Mouse (Mus musculus): ENCODE results near the gene Fam81a. TPM values are rescaled to one million over a fixed set of nuclear protein-coding genes. Genes with fewer than 3 reads are reported as not detected.
A peak's percentile ranks its signal among the peaks of the same experiment; 100 is the strongest.

Fam81a gene
- total and polyA plus RNA-seq, 2 experiments, result 0.57 to 2.5 TPM

GRCm38 (mm10) chr9:70168973-70169372, 26.6 kb upstream of the Fam81a start:
- Histone ChIP-seq H3K9ac (ENCODE audit: low read depth, low read length) (no peak overlapping the region), H3K27me3 (ENCODE audit: control insufficient read depth, insufficient read depth, low read length) (no peaks in the 10 kb centered on the region), H3K4me3 (ENCODE audit: insufficient read depth, low read depth, low read length) (no peak overlapping the region), H3K36me3 (ENCODE audit: control insufficient read depth, insufficient read depth, low read length) (no peaks in the 10 kb centered on the region), H3K79me2 (ENCODE audit: control insufficient read depth, insufficient read depth, low read length) (no peaks in the 10 kb centered on the region), H3K27ac (replicated peaks; ENCODE audit: insufficient read depth, low read depth, low read length) (no peak overlapping the region), H3K4me1 (ENCODE audit: control insufficient read depth, insufficient read depth, low read length) (no peaks in the 10 kb centered on the region)
- WGBS, result 89% methylated on average over 7 of the region's 7 CpGs
- no peak for TF ChIP-seq POLR2A (IDR thresholded peaks at IDR 0.05; ENCODE audit: extremely low read depth, insufficient read depth, low read length)
- peak; percentile 78 for TF ChIP-seq CTCF (IDR thresholded peaks at IDR 0.05; ENCODE audit: low read depth, low read length)
- DNase-seq (ENCODE audit: extremely low read depth, low read depth, low spot score), result no peak

- no peak overlapping the region for H3K27ac ChIP-seq (replicated peaks; ENCODE audit: insufficient read depth, low read depth, low read length)
- TF ChIP-seq CTCF (IDR thresholded peaks at IDR 0.05; ENCODE audit: low read depth, low read length) (no peak), POLR2A (IDR thresholded peaks at IDR 0.05; ENCODE audit: extremely low read depth, insufficient read depth, low read length) (no peak)
- no peaks in the 10 kb centered on the region for H3K36me3 ChIP-seq (ENCODE audit: control insufficient read depth, insufficient read depth, low read length)
- H3K4me3 ChIP-seq (ENCODE audit: insufficient read depth, low read depth, low read length), result no peak overlapping the region
- no peak overlapping the region for H3K9ac ChIP-seq (ENCODE audit: low read depth, low read length)
- H3K79me2 ChIP-seq (ENCODE audit: control insufficient read depth, insufficient read depth, low read length), result no peaks in the 10 kb centered on the region
- 72% methylated on average over 10 of the region's 10 CpGs for WGBS
- H3K4me1 ChIP-seq (ENCODE audit: control insufficient read depth, insufficient read depth, low read length), result no peaks in the 10 kb centered on the region
- no peaks in the 10 kb centered on the region for H3K27me3 ChIP-seq (ENCODE audit: control insufficient read depth, insufficient read depth, low read length)
- no peak for DNase-seq (ENCODE audit: extremely low read depth, low read depth, low spot score)
These were observed 17.7 kb upstream of the Fam81a start for GRCm38 (mm10) chr9:70160071-70160470.

- peaks cover 3% of the 10 kb centered on the region; the same call in 1 of the 2 replicates for H3K4me1 ChIP-seq (ENCODE audit: control insufficient read depth, insufficient read depth, low read length)
- peak; percentile 62 for DNase-seq (ENCODE audit: extremely low read depth, low read depth, low spot score)
- no peaks in the 10 kb centered on the region for H3K79me2 ChIP-seq (ENCODE audit: control insufficient read depth, insufficient read depth, low read length)
- no peaks in the 10 kb centered on the region for H3K27me3 ChIP-seq (ENCODE audit: control insufficient read depth, insufficient read depth, low read length)
- no peak overlapping the region for H3K27ac ChIP-seq (replicated peaks; ENCODE audit: insufficient read depth, low read depth, low read length)
- H3K9ac ChIP-seq (ENCODE audit: low read depth, low read length), result no peak overlapping the region
- 25% methylated on average over 3 of the region's 3 CpGs for WGBS
- TF ChIP-seq CTCF (IDR thresholded peaks at IDR 0.05; ENCODE audit: low read depth, low read length) (no peak), POLR2A (IDR thresholded peaks at IDR 0.05; ENCODE audit: extremely low read depth, insufficient read depth, low read length) (no peak)
- no peak overlapping the region for H3K4me3 ChIP-seq (ENCODE audit: insufficient read depth, low read depth, low read length)
- no peaks in the 10 kb centered on the region for H3K36me3 ChIP-seq (ENCODE audit: control insufficient read depth, insufficient read depth, low read length)
These were observed 5.3 kb upstream of the Fam81a start for GRCm38 (mm10) chr9:70147618-70148017.

GRCm38 (mm10) chr9:70145426-70145825, 3.1 kb upstream of the Fam81a start:
- Histone ChIP-seq H3K27me3 (ENCODE audit: control insufficient read depth, insufficient read depth, low read length) (no peaks in the 10 kb centered on the region), H3K4me1 (ENCODE audit: control insufficient read depth, insufficient read depth, low read length) (peaks cover 9% of the 10 kb centered on the region; the same call in 1 of the 2 replicates), H3K36me3 (ENCODE audit: control insufficient read depth, insufficient read depth, low read length) (no peaks in the 10 kb centered on the region), H3K4me3 (ENCODE audit: insufficient read depth, low read depth, low read length) (no peak overlapping the region), H3K27ac (replicated peaks; ENCODE audit: insufficient read depth, low read depth, low read length) (no peak overlapping the region), H3K79me2 (ENCODE audit: control insufficient read depth, insufficient read depth, low read length) (no peaks in the 10 kb centered on the region), H3K9ac (ENCODE audit: low read depth, low read length) (no peak overlapping the region)
- 74% methylated on average over 4 of the region's 4 CpGs for WGBS
- DNase-seq (ENCODE audit: extremely low read depth, low read depth, low spot score), result no peak
- TF ChIP-seq POLR2A (IDR thresholded peaks at IDR 0.05; ENCODE audit: extremely low read depth, insufficient read depth, low read length) (no peak), CTCF (IDR thresholded peaks at IDR 0.05; ENCODE audit: low read depth, low read length) (no peak)

- Histone ChIP-seq H3K4me3 (ENCODE audit: insufficient read depth, low read depth, low read length) (no peak overlapping the region), H3K36me3 (ENCODE audit: control insufficient read depth, insufficient read depth, low read length) (no peaks in the 10 kb centered on the region), H3K27me3 (ENCODE audit: control insufficient read depth, insufficient read depth, low read length) (no peaks in the 10 kb centered on the region), H3K27ac (replicated peaks; ENCODE audit: insufficient read depth, low read depth, low read length) (no peak overlapping the region), H3K9ac (ENCODE audit: low read depth, low read length) (no peak overlapping the region), H3K4me1 (ENCODE audit: control insufficient read depth, insufficient read depth, low read length) (peaks cover 18% of the 10 kb centered on the region; the same call in 1 of the 2 replicates), H3K79me2 (ENCODE audit: control insufficient read depth, insufficient read depth, low read length) (no peaks in the 10 kb centered on the region)
- no peak for DNase-seq (ENCODE audit: extremely low read depth, low read depth, low spot score)
- 86% methylated on average over 8 of the region's 8 CpGs for WGBS
- TF ChIP-seq CTCF (IDR thresholded peaks at IDR 0.05; ENCODE audit: low read depth, low read length) (no peak), POLR2A (IDR thresholded peaks at IDR 0.05; ENCODE audit: extremely low read depth, insufficient read depth, low read length) (no peak)
These were observed 966 bp upstream of the Fam81a start for GRCm38 (mm10) chr9:70143326-70143725.

- Histone ChIP-seq H3K4me1 (ENCODE audit: control insufficient read depth, insufficient read depth, low read length) (peaks cover 16% of the 10 kb centered on the region; the same call in 1 of the 2 replicates), H3K9ac (ENCODE audit: low read depth, low read length) (no peak overlapping the region), H3K36me3 (ENCODE audit: control insufficient read depth, insufficient read depth, low read length) (no peaks in the 10 kb centered on the region), H3K79me2 (ENCODE audit: control insufficient read depth, insufficient read depth, low read length) (no peaks in the 10 kb centered on the region), H3K27me3 (ENCODE audit: control insufficient read depth, insufficient read depth, low read length) (no peaks in the 10 kb centered on the region), H3K4me3 (ENCODE audit: insufficient read depth, low read depth, low read length) (no peak overlapping the region), H3K27ac (replicated peaks; ENCODE audit: insufficient read depth, low read depth, low read length) (no peak overlapping the region)
- WGBS, result 26% methylated on average over 11 of the region's 11 CpGs
- no peak for DNase-seq (ENCODE audit: extremely low read depth, low read depth, low spot score)
- TF ChIP-seq POLR2A (IDR thresholded peaks at IDR 0.05; ENCODE audit: extremely low read depth, insufficient read depth, low read length) (no peak), CTCF (IDR thresholded peaks at IDR 0.05; ENCODE audit: low read depth, low read length) (no peak)
These were observed 454 bp downstream of the Fam81a start for GRCm38 (mm10) chr9:70141885-70142326.
